22 mouse cellular contexts compared by ENCODE assay signal in genomic region chr4:102811007-102811805, GRCm38 (mm10).
A peak's percentile ranks its signal among the peaks of the same experiment; 100 is the strongest.
DNase-seq lines count a peak whose midpoint lies in the region; ATAC-seq and TF ChIP-seq lines count a peak whose summit lies in the region.
"Had no signal": no experiment of that assay in that cellular context is flagged by ENCODE, and none has a peak within 500 bp of the region (broad histone marks: within the 10 kb centered on the region; RNA-seq: fewer than 3 reads in every experiment).

No protein-coding gene starts in this region.

- no peak overlapping the region for H3K4me3 ChIP-seq in kidney, embryonic 15.5 days (replicated peaks)
- H3K4me3 ChIP-seq in embryonic facial prominence, embryonic 10.5 days: no peak overlapping the region
- H3K4me3 ChIP-seq in liver, embryonic 14.5 days (ENCODE audit: insufficient read depth in 1 of 2, low read depth in 2 of 2, low read length in 2 of 2): no peak overlapping the region
- no peak overlapping the region for H3K4me3 ChIP-seq in left cerebral cortex, adult 2 months
- H3K4me3 ChIP-seq: heart, embryonic 12.5 days; limb, embryonic 12.5 days; lung, embryonic 15.5 days had no signal

- DNase-seq in adrenal gland, adult 2 months: peak; percentile 34
- no peak for DNase-seq in adrenal gland, postnatal 25 days
- no peak for DNase-seq in kidney, adult 8-10 months
- DNase-seq in embryonic facial prominence, embryonic 10.5 days (ENCODE audit: low spot score): peak; percentile 19
- DNase-seq in liver, embryonic 14.5 days (ENCODE audit: low read depth in 3 of 3, low spot score in 3 of 3): peak in 2 of 3 experiments; percentile 7 to 13
- DNase-seq in left cerebral cortex, adult 2 months (ENCODE audit: extremely low spot score in 1 of 2, low spot score in 2 of 2): no peak
- DNase-seq in cerebellum, adult 9-11 months: no peak
- DNase-seq: adrenal gland, postnatal 14 days; cerebellum, adult 11-12 months; cerebellum, postnatal 36 days; heart, postnatal 14 days; kidney, adult 11 months; midbrain, embryonic 14.5 days; right cerebral cortex, postnatal 14 days; spleen, adult 18-20 months had no signal

- TF ChIP-seq EP300 in liver, embryonic 14.5 days (IDR thresholded peaks at IDR 0.05; ENCODE audit: low read depth): no peak

- 0 out of 2 replicates have a peak overlapping the region, but pooled peaks have one; percentile 3 for H3K27ac ChIP-seq in kidney, embryonic 15.5 days
- 0 out of 2 replicates have a peak overlapping the region, but pooled peaks have one; percentile 2 for H3K27ac ChIP-seq in embryonic facial prominence, embryonic 10.5 days (replicated peaks)
- H3K27ac ChIP-seq in liver, embryonic 14.5 days: no peak overlapping the region
- H3K27ac ChIP-seq in left cerebral cortex, adult 2 months: no peak overlapping the region
- H3K27ac ChIP-seq: hindbrain, embryonic 14.5 days; limb, embryonic 12.5 days; lung, embryonic 15.5 days had no signal

- no peaks in the 10 kb centered on the region for H3K9me3 ChIP-seq in kidney, embryonic 15.5 days (replicated peaks)
- no peaks in the 10 kb centered on the region for H3K9me3 ChIP-seq in embryonic facial prominence, embryonic 10.5 days
- H3K9me3 ChIP-seq in liver, embryonic 14.5 days (ENCODE audit: control insufficient read depth, low read length): no peaks in the 10 kb centered on the region
- H3K9me3 ChIP-seq: heart, embryonic 12.5 days; limb, embryonic 12.5 days; lung, embryonic 15.5 days had no signal

- WGBS in kidney, embryonic 15.5 days: 49% methylated on average over 9 of the region's 9 CpGs
- 48% methylated on average over 9 of the region's 9 CpGs for WGBS in embryonic facial prominence, embryonic 10.5 days
- WGBS in liver, embryonic 14.5 days (ENCODE audit: insufficient replicate concordance): 45% methylated on average over 9 of the region's 9 CpGs

- peak; percentile 64 for ATAC-seq in kidney, embryonic 15.5 days (replicated peaks; ENCODE audit: low FRiP score)
- no peak for ATAC-seq in liver, embryonic 14.5 days (ENCODE audit: insufficient read depth)
- ATAC-seq: CD4-positive, CD25-positive, alpha-beta regulatory T cell, adult 4 months; Patski had no signal

- no peak for TF ChIP-seq CTCF in liver, embryonic 14.5 days (IDR thresholded peaks at IDR 0.05; ENCODE audit: low read depth)
- no peak for TF ChIP-seq CTCF in left cerebral cortex, adult 2 months (IDR thresholded peaks at IDR 0.05)

- intact Hi-C loops in left cerebral cortex, adult 2 months (cut with DNase I): no loop called here

- no peaks in the 10 kb centered on the region for H3K27me3 ChIP-seq in kidney, embryonic 15.5 days
- H3K27me3 ChIP-seq in embryonic facial prominence, embryonic 10.5 days (replicated peaks; ENCODE audit: low read depth, poor library complexity, severe bottlenecking): no peaks in the 10 kb centered on the region
- H3K27me3 ChIP-seq in liver, embryonic 14.5 days (ENCODE audit: control insufficient read depth, insufficient read depth, low read length): no peaks in the 10 kb centered on the region
- H3K27me3 ChIP-seq: heart, embryonic 12.5 days; limb, embryonic 12.5 days; lung, embryonic 15.5 days; Patski had no signal

- H3K9ac ChIP-seq in kidney, embryonic 15.5 days: no peak overlapping the region
- H3K9ac ChIP-seq in liver, embryonic 14.5 days (replicated peaks): no peak overlapping the region
- H3K9ac ChIP-seq: heart, embryonic 12.5 days; hindbrain, embryonic 14.5 days; limb, embryonic 12.5 days; lung, embryonic 15.5 days had no signal

- H3K4me1 ChIP-seq in kidney, embryonic 15.5 days: no peaks in the 10 kb centered on the region
- H3K4me1 ChIP-seq in embryonic facial prominence, embryonic 10.5 days: peaks cover 29% of the 10 kb centered on the region
- H3K4me1 ChIP-seq in liver, embryonic 14.5 days (replicated peaks; ENCODE audit: control insufficient read depth in 2 of 2, insufficient read depth in 2 of 2, low read length in 1 of 2): peaks cover 0 to 15% of the 10 kb centered on the region in 2 experiments; a peak in 2 of 4 replicates

- no peaks in the 10 kb centered on the region for H3K36me3 ChIP-seq in kidney, embryonic 15.5 days
- no peaks in the 10 kb centered on the region for H3K36me3 ChIP-seq in embryonic facial prominence, embryonic 10.5 days (replicated peaks)
- H3K36me3 ChIP-seq in liver, embryonic 14.5 days (replicated peaks; ENCODE audit: control insufficient read depth, insufficient read depth, low read depth): no peaks in the 10 kb centered on the region
- H3K36me3 ChIP-seq: heart, embryonic 12.5 days; limb, embryonic 12.5 days; lung, embryonic 15.5 days had no signal

- no peak overlapping the region for H3K4me2 ChIP-seq in kidney, embryonic 15.5 days
- H3K4me2 ChIP-seq in liver, embryonic 14.5 days (ENCODE audit: low read depth): no peak overlapping the region
- H3K4me2 ChIP-seq: heart, embryonic 12.5 days; hindbrain, embryonic 14.5 days; limb, embryonic 12.5 days; lung, embryonic 15.5 days had no signal

Comparison
In these comparisons a context has a peak if more than half of its experiments do, and no peak if none do; other contexts are left out.
1. DNase-seq: peak in adrenal gland, adult 2 months (single experiment), embryonic facial prominence, embryonic 10.5 days (single experiment) and liver, embryonic 14.5 days (2 of 3); none in adrenal gland, postnatal 25 days (single experiment), kidney, adult 8-10 months (0 of 2), left cerebral cortex, adult 2 months (0 of 2) and cerebellum, adult 9-11 months (single experiment).
2. H3K27ac ChIP-seq: peak in kidney, embryonic 15.5 days (single experiment) and embryonic facial prominence, embryonic 10.5 days (single experiment); none in liver, embryonic 14.5 days (single experiment) and left cerebral cortex, adult 2 months (single experiment).